Mouse (Mus musculus): ENCODE measurements around the gene Acap2. TPM values are rescaled to one million over a fixed set of nuclear protein-coding genes. Genes with fewer than 3 reads are reported as not detected.

Gene Acap2
- total and polyA plus RNA-seq, 3 experiments: 17.2 to 19.1 TPM; not detected in 1

DNA sequence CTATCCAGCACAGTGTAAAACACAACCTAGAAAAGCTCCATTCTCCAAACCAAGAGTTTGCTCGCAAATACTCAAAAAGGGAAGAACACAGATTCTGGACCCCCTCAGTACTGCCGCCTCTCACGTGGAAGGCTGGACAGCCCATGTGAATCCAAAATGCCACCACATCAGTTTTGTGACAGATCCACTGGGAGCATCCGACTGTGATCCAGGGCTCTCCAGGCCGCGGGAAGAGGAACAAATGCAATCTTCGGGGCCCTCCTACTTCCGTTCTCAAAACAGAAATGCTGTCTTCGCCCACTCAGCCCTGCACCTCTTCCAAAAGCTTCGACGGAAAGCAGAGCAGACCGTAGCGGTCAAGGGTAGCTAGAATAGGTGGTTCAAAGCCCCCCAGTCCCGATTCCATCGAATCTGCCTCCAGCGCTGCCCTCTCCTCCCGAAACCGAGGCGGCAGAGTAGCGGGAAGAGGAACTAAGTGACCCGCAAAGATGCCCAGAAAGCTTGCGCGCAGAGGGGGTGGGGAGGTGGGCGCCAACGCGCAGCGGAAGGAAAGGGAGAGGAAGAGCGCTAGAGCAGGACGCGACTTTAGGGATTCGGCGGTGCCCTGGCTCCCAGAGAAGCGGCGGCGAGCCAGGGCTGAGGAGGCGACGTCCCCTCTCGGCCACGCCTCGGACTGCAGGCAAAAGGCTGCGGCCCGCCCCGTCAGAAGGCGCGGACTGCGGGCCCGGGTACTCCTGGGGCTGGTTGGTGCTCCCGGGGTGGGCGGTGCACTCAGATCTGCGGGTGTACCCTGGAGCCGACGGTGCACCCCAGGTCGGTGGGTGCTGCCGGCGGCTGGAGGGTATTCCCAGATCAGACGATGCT, 887 bp downstream of the Acap2 start (continued):
- TF ChIP-seq TBP (IDR thresholded peaks at IDR 0.05; ENCODE audit: low read depth, low read length): 0 out of 2 replicates have a peak, but pooled peaks have one; percentile 15

DNA sequence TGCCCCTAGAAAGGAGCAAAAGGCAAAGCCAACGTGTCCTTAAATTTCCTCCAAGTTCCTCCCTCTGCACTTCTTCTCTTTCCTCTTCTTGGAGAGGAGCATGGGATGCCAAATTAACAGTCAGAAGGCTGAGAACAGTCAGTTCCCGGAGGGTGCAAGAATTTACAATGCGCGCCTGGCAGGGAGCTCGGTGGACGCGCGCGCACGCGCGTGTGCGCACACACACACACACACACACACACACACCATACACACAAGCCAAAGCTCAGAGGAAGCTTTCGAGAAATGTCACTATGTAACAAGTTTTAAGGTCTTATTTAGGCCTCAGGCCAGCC, 1.5 kb downstream of the Acap2 start:
- Histone ChIP-seq H3K27me3 (ENCODE audit: control insufficient read depth in 1 of 2, insufficient read depth in 2 of 2, low read length in 2 of 2) (no peaks in the 10 kb centered on the region), H3K4me3 (ENCODE audit: control insufficient read depth in 1 of 2, insufficient read depth in 1 of 2, low read depth in 2 of 2, low read length in 2 of 2) (peak overlapping the region; percentile 81 to 86), H3K36me3 (ENCODE audit: control insufficient read depth in 1 of 2, insufficient read depth in 2 of 2, low read length in 2 of 2) (peaks cover 0 to 26% of the 10 kb centered on the region in 2 experiments; a peak in 2 of 4 replicates), H3K9ac (ENCODE audit: control insufficient read depth, low read depth, low read length, poor library complexity, severe bottlenecking) (peak overlapping the region; percentile 96), H3K9me3 (replicated peaks; ENCODE audit: insufficient read depth, low read length) (no peaks in the 10 kb centered on the region), H3K27ac (ENCODE audit: control insufficient read depth, low read depth, low read length) (peak overlapping the region; percentile 75), H3K79me2 (ENCODE audit: control insufficient read depth, insufficient read depth, low read length, poor library complexity) (peaks cover 49% of the 10 kb centered on the region), H3K4me1 (ENCODE audit: control insufficient read depth in 1 of 2, insufficient read depth in 2 of 2, low read length in 2 of 2) (peaks cover 7 to 8% of the 10 kb centered on the region in 2 experiments; a peak in 3 of 4 replicates)
- TF ChIP-seq MAX (IDR thresholded peaks at IDR 0.05; ENCODE audit: low read length): no peak
- peak; percentile 28 for TF ChIP-seq SIN3A (IDR thresholded peaks at IDR 0.05; ENCODE audit: low read length)
- TF ChIP-seq RCOR1 (IDR thresholded peaks at IDR 0.05; ENCODE audit: low read depth, low read length): no peak
- TF ChIP-seq MYC (IDR thresholded peaks at IDR 0.05; ENCODE audit: low read depth, low read length): peak; percentile 36; the same call in 1 of the 2 replicates
- no peak for TF ChIP-seq USF1 (IDR thresholded peaks at IDR 0.05; ENCODE audit: low read depth, low read length)
- no peak for TF ChIP-seq GATA1 (IDR thresholded peaks at IDR 0.05; ENCODE audit: low read depth, low read length)
- no peak for TF ChIP-seq JUND (IDR thresholded peaks at IDR 0.05; ENCODE audit: low read depth, low read length)
- TF ChIP-seq TCF12 (IDR thresholded peaks at IDR 0.05; ENCODE audit: low read depth, low read length): no peak
- no peak for TF ChIP-seq TBP (IDR thresholded peaks at IDR 0.05; ENCODE audit: low read depth, low read length)
- TF ChIP-seq MEF2A (IDR thresholded peaks at IDR 0.05; ENCODE audit: extremely low read depth, insufficient replicate concordance, low read depth, low read length, poor library complexity, severe bottlenecking): no peak
- TF ChIP-seq BHLHE40 (IDR thresholded peaks at IDR 0.05; ENCODE audit: borderline replicate concordance, low read depth, low read length): no peak
- TF ChIP-seq ELF1 (IDR thresholded peaks at IDR 0.05; ENCODE audit: low read depth, low read length): no peak
- no peak for TF ChIP-seq ZNF384 (IDR thresholded peaks at IDR 0.05; ENCODE audit: low read depth, low read length)
- no peak for TF ChIP-seq CHD2 (IDR thresholded peaks at IDR 0.05; ENCODE audit: low read length)
- peak; percentile 74 for TF ChIP-seq NRF1 (IDR thresholded peaks at IDR 0.05; ENCODE audit: insufficient read depth, low read depth, low read length, poor library complexity, severe bottlenecking)
- 0 out of 2 replicates have a peak, but pooled peaks have one; percentile 15 for TF ChIP-seq MXI1 (IDR thresholded peaks at IDR 0.05; ENCODE audit: low read depth, low read length)
- no peak for TF ChIP-seq CHD1 (IDR thresholded peaks at IDR 0.05; ENCODE audit: low read depth, low read length)
- DNase-seq (ENCODE audit: low read depth, low spot score): peak; percentile 66
